Mouse (Mus musculus) stomach, embryonic 16.5 days (tissue): ENCODE data around the gene Tbc1d9b. TPM values are rescaled to one million over a fixed set of nuclear protein-coding genes. Genes with fewer than 3 reads are reported as not detected.

Experiments
- ATAC-seq: fragments of 200-750 bp; cut with Nextera tagmentation; 2 replicates; pipeline ENCODE4 v1.8.0; 2017; ENCODE audit warnings: moderate number of reproducible peaks, moderate TSS enrichment; ENCODE audit not compliant: insufficient read depth, low FRiP score
- H3K27ac ChIP-seq: fragments of 300-500 bp; sonication (generic); 2 replicates; pipeline ENCODE4 v1.5.1; 2014; ENCODE audit warnings: low read length
- H3K27me3 ChIP-seq: fragments of 300-500 bp; sonication (generic); 2 replicates; pipeline ENCODE4 v1.6.1; 2014; ENCODE audit warnings: low read length, control low read depth, mixed read lengths; ENCODE audit not compliant: control insufficient read depth, insufficient read depth
- H3K36me3 ChIP-seq: fragments of 300-500 bp; sonication (generic); 2 replicates; pipeline ENCODE4 v1.6.1; 2014; ENCODE audit warnings: low read length; ENCODE audit not compliant: control insufficient read depth, insufficient read depth
- H3K4me1 ChIP-seq: fragments of 300-500 bp; sonication (generic); 2 replicates; pipeline ENCODE4 v1.6.1; 2014; ENCODE audit warnings: low read length, control low read depth, mixed read lengths; ENCODE audit not compliant: control insufficient read depth, insufficient read depth
- H3K4me2 ChIP-seq: fragments of 300-500 bp; sonication (generic); 2 replicates; pipeline ENCODE4 v1.6.1; 2014; ENCODE audit warnings: low read depth, low read length, mixed read lengths
- H3K4me3 ChIP-seq: fragments of 300-500 bp; sonication (generic); replicated peaks from 2 replicates; pipeline ENCODE4 v1.5.1; 2014; ENCODE audit warnings: mild to moderate bottlenecking, low read length
- H3K9ac ChIP-seq: fragments of 300-500 bp; sonication (generic); 2 replicates; pipeline ENCODE4 v1.6.1; 2014; ENCODE audit warnings: low read length
- H3K9me3 ChIP-seq: fragments of 300-500 bp; sonication (generic); replicated peaks from 2 replicates; pipeline ENCODE4 v1.6.1; 2016; ENCODE audit warnings: low read length, control low read depth; ENCODE audit not compliant: control insufficient read depth
- WGBS: fragments of 180-500 bp; shearing (Covaris S2); extraction: QIAGEN DNeasy Blood & Tissue Kit; methylation state at CpG from one replicate; pipeline ENCODE4 v1.1.7; 2014; 5-methylcytosine and 5-hydroxymethylcytosine counted together
- polyA plus RNA-seq: library from polyadenylated mRNA; unstranded; fragments of >200 nt; fragmentation: Nextera tagmentation; extraction: Ambion mirVana; gene quantifications from 2 replicates; pipeline ENCODE4 v1.2.1, GENCODE M21; 2015

The Tbc1d9b gene
- polyA plus RNA-seq, 1 experiment from 2014 or later: 35.9 TPM

- H3K4me1 ChIP-seq: peaks cover 9% of the 10 kb centered on the region
- peak overlapping the region; percentile 93 for H3K4me2 ChIP-seq
- no peaks in the 10 kb centered on the region for H3K27me3 ChIP-seq
- H3K27ac ChIP-seq: peak overlapping the region; percentile 84; the same call in 1 of the 2 replicates
- H3K4me3 ChIP-seq: peak overlapping the region; percentile 85
- 9% methylated on average over 10 of the region's 10 CpGs for WGBS
- no peaks in the 10 kb centered on the region for H3K9me3 ChIP-seq
- H3K9ac ChIP-seq: peak overlapping the region; percentile 99
- ATAC-seq: no peak; the same call in 1 of the 2 replicates
- H3K36me3 ChIP-seq: 0 out of 2 replicates have a peak, but pooled peaks cover 3% of the 10 kb centered on the region
These were observed 605 bp downstream of the Tbc1d9b start for GRCm38 (mm10) chr11:50131801-50132201.

GRCm38 (mm10) chr11:50132265-50132664, 1.1 kb downstream of the Tbc1d9b start:
- peak overlapping the region; percentile 93 for H3K4me2 ChIP-seq
- H3K27ac ChIP-seq: no peak overlapping the region
- H3K4me3 ChIP-seq: peak overlapping the region; percentile 85
- H3K27me3 ChIP-seq: no peaks in the 10 kb centered on the region
- H3K9ac ChIP-seq: peak overlapping the region; percentile 99
- peaks cover 9% of the 10 kb centered on the region for H3K4me1 ChIP-seq
- no peaks in the 10 kb centered on the region for H3K9me3 ChIP-seq
- 73% methylated on average over 6 of the region's 6 CpGs for WGBS
- 0 out of 2 replicates have a peak, but pooled peaks cover 5% of the 10 kb centered on the region for H3K36me3 ChIP-seq
- ATAC-seq: no peak

- H3K27ac ChIP-seq: peak overlapping the region; percentile 12; the same call in 1 of the 2 replicates
- no peak overlapping the region for H3K4me3 ChIP-seq
- ATAC-seq: no peak
- H3K4me2 ChIP-seq: no peak overlapping the region
- 61% methylated on average over 10 of the region's 10 CpGs for WGBS
- H3K9me3 ChIP-seq: no peaks in the 10 kb centered on the region
- H3K9ac ChIP-seq: no peak overlapping the region
- H3K27me3 ChIP-seq: no peaks in the 10 kb centered on the region
- peaks cover 9% of the 10 kb centered on the region for H3K4me1 ChIP-seq
- H3K36me3 ChIP-seq: peaks cover 10% of the 10 kb centered on the region; the same call in 1 of the 2 replicates
These were observed 3.1 kb downstream of the Tbc1d9b start for GRCm38 (mm10) chr11:50134136-50134859.

DNA sequence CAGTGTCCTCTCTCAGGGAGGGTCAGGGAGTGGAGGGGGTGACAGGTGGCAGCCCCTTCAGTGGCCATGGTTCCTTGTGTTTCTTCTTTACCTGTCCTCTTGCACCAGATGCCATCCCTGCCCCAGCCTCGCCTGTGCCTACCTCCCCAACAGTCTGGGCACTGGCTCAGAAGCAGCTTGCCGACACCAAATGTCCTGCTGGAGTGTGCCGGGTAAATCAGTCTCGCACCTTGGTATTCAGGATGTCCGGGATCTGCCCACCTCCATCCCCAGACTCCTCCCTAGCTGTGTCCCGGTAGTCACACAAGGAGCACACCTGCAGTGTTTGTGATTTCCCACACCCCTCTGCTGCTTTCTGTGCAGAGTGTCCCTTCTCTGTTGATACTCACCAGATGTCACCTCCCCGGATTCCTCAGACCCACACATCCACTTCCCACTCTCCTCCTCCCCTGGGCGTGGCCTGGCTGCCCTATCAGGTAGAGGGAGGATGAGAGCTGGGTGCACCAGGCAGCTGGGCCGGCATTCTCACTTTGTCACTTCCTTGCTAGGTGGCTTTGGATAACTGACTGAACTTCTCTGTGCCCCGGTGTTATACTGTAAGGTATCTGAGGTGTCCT, 7.1 kb downstream of the Tbc1d9b start:
- WGBS: 46% methylated on average over 10 of the region's 10 CpGs
- Histone ChIP-seq H3K4me1 (0 out of 2 replicates have a peak, but pooled peaks cover 3% of the 10 kb centered on the region), H3K4me2 (no peak overlapping the region), H3K27me3 (no peaks in the 10 kb centered on the region), H3K36me3 (peaks cover 10% of the 10 kb centered on the region; the same call in 1 of the 2 replicates), H3K27ac (no peak overlapping the region), H3K4me3 (no peak overlapping the region), H3K9ac (no peak overlapping the region), H3K9me3 (no peaks in the 10 kb centered on the region)
- no peak for ATAC-seq

- H3K4me3 ChIP-seq: no peak overlapping the region
- no peak overlapping the region for H3K27ac ChIP-seq
- ATAC-seq: no peak
- H3K4me2 ChIP-seq: no peak overlapping the region
- no peaks in the 10 kb centered on the region for H3K27me3 ChIP-seq
- H3K36me3 ChIP-seq: peaks cover 10% of the 10 kb centered on the region; the same call in 1 of the 2 replicates
- H3K9me3 ChIP-seq: no peaks in the 10 kb centered on the region
- no peak overlapping the region for H3K9ac ChIP-seq
- WGBS: 77% methylated on average over 7 of the region's 7 CpGs
- no peaks in the 10 kb centered on the region for H3K4me1 ChIP-seq
These were observed 8.4 kb downstream of the Tbc1d9b start for GRCm38 (mm10) chr11:50139571-50139970.

- no peak for ATAC-seq
- Histone ChIP-seq H3K9ac (no peak overlapping the region), H3K4me1 (no peaks in the 10 kb centered on the region), H3K9me3 (no peaks in the 10 kb centered on the region), H3K27me3 (no peaks in the 10 kb centered on the region), H3K4me2 (no peak overlapping the region), H3K4me3 (no peak overlapping the region), H3K36me3 (peaks cover 30% of the 10 kb centered on the region), H3K27ac (no peak overlapping the region)
- 91% methylated on average over 3 of the region's 3 CpGs for WGBS
These were observed 14.3 kb downstream of the Tbc1d9b start for GRCm38 (mm10) chr11:50145529-50145928.

- H3K4me2 ChIP-seq: no peak overlapping the region
These were observed 14.9 kb downstream of the Tbc1d9b start for GRCm38 (mm10) chr11:50146121-50146520.

DNA sequence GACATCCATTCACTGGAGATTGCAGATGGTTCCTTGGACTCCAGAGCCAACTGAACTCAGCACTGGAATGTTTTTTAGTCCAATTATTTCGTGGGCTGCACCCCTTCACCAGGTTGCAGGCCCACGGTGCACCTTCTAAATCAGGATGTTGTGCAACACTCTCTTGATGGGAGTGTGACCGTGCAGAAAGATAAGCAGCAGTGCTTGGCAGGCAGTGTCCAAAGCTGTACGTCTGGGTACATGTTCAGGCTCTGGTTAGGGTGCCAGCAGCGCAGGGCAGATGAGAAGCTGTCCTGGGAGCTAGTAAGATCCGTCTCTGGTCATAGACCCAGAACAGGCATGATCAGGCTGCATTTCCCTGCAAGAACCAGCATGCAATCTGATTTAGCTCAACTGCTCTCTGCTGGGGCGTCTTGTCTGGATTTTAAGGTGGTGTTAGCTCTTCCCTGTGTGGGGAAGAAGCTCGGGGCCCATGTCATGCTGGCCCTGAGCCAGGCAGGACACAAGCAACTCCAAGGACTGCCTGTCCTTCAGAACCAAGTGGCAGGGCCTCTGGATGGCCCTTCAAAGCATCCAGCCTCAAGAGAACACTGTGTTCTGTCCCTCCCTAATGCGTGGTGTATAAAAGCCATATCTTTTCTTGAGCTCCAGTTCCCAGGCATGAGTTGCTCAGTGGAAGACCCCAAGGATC, 16.2 kb downstream of the Tbc1d9b start:
- ATAC-seq: no peak
- no peaks in the 10 kb centered on the region for H3K27me3 ChIP-seq
- H3K4me2 ChIP-seq: no peak overlapping the region
- H3K27ac ChIP-seq: no peak overlapping the region
- peaks cover 44% of the 10 kb centered on the region for H3K36me3 ChIP-seq
- no peak overlapping the region for H3K9ac ChIP-seq
- H3K4me1 ChIP-seq: no peaks in the 10 kb centered on the region
- no peak overlapping the region for H3K4me3 ChIP-seq
- H3K9me3 ChIP-seq: no peaks in the 10 kb centered on the region
- 85% methylated on average over 9 of the region's 9 CpGs for WGBS

More at GRCm38 (mm10) chr11:50146121-50146520, 14.9 kb downstream of the Tbc1d9b start:
- Histone ChIP-seq H3K9ac (no peak overlapping the region), H3K9me3 (no peaks in the 10 kb centered on the region), H3K27ac (no peak overlapping the region), H3K4me3 (no peak overlapping the region), H3K36me3 (peaks cover 33% of the 10 kb centered on the region), H3K4me1 (no peaks in the 10 kb centered on the region), H3K27me3 (no peaks in the 10 kb centered on the region)
- no peak for ATAC-seq
- WGBS: 92% methylated on average over 13 of the region's 13 CpGs
